In genomic region chr7:5098769-5099168, GRCm38 (mm10) we compare ENCODE assay signal across 38 mouse cellular contexts. TPM values are rescaled to one million over a fixed set of nuclear protein-coding genes. Genes with fewer than 3 reads are reported as not detected.
"Had no signal": no experiment of that assay in that cellular context is flagged by ENCODE, and none has a peak within 500 bp of the region (broad histone marks: within the 10 kb centered on the region; RNA-seq: fewer than 3 reads in every experiment).

No protein-coding gene starts in this region.

- H3K4me2 ChIP-seq: embryonic facial prominence, embryonic 12.5 days; embryonic facial prominence, embryonic 13.5 days; embryonic facial prominence, embryonic 15.5 days; forebrain, embryonic 12.5 days; forebrain, embryonic 13.5 days; forebrain, embryonic 15.5 days had no signal

- H3K9me3 ChIP-seq: embryonic facial prominence, embryonic 12.5 days; embryonic facial prominence, embryonic 13.5 days; embryonic facial prominence, embryonic 15.5 days; forebrain, embryonic 10.5 days; forebrain, embryonic 12.5 days; forebrain, embryonic 13.5 days; forebrain, embryonic 15.5 days; heart, embryonic 10.5 days had no signal

- ATAC-seq: forebrain, embryonic 13.5 days; forebrain, embryonic 14.5 days; forebrain, embryonic 15.5 days; forebrain, embryonic 16.5 days; forebrain, postnatal 0 days had no signal

- DNase-seq: cerebellum, adult 8-10 months; cerebellum, adult 9-10 months; cerebellum, postnatal 10 days; cerebellum, postnatal 14 days; cerebellum, postnatal 25 days; cerebellum, postnatal 36 days; embryo, embryonic 11 days; forebrain, postnatal 0 days; gastrocnemius, adult 2 months; gastrocnemius, postnatal 10 days; gastrocnemius, postnatal 25 days; gastrocnemius, postnatal 36 days; heart, adult 18-20 months; heart, adult 2 months had no signal

- H3K27me3 ChIP-seq: embryonic facial prominence, embryonic 12.5 days; embryonic facial prominence, embryonic 13.5 days; embryonic facial prominence, embryonic 15.5 days; forebrain, embryonic 12.5 days; forebrain, embryonic 13.5 days; forebrain, embryonic 15.5 days had no signal

- H3K27ac ChIP-seq: embryonic facial prominence, embryonic 10.5 days; embryonic facial prominence, embryonic 12.5 days; embryonic facial prominence, embryonic 13.5 days; embryonic facial prominence, embryonic 15.5 days; forebrain, embryonic 10.5 days; forebrain, embryonic 12.5 days; forebrain, embryonic 13.5 days; forebrain, embryonic 15.5 days; gastrocnemius, adult 2 months; heart, adult 2 months; heart, embryonic 10.5 days had no signal

- H3K4me1 ChIP-seq: embryonic facial prominence, embryonic 10.5 days; embryonic facial prominence, embryonic 12.5 days; embryonic facial prominence, embryonic 13.5 days; embryonic facial prominence, embryonic 15.5 days; forebrain, embryonic 10.5 days; forebrain, embryonic 12.5 days; forebrain, embryonic 13.5 days; forebrain, embryonic 15.5 days; heart, embryonic 10.5 days had no signal

- H3K9ac ChIP-seq: embryonic facial prominence, embryonic 12.5 days; embryonic facial prominence, embryonic 13.5 days; embryonic facial prominence, embryonic 15.5 days; forebrain, embryonic 12.5 days; forebrain, embryonic 13.5 days; forebrain, embryonic 15.5 days; forebrain, postnatal 0 days had no signal

- H3K4me3 ChIP-seq: embryonic facial prominence, embryonic 10.5 days; embryonic facial prominence, embryonic 12.5 days; embryonic facial prominence, embryonic 13.5 days; embryonic facial prominence, embryonic 15.5 days; erythroblast, embryonic 14.5 days; forebrain, embryonic 10.5 days; forebrain, embryonic 12.5 days; forebrain, embryonic 13.5 days; forebrain, embryonic 15.5 days; gastrocnemius, adult 2 months; heart, adult 2 months; heart, embryonic 10.5 days had no signal

RNA-seq across cellular contexts. Expression of gene Rfpl4, which starts 18.0 kb away (rescaled TPM):
- total RNA-seq: common myeloid progenitor, adult 5-6 weeks; forebrain, postnatal 0 days; gastrocnemius, adult 18-20 months; gastrocnemius, adult 2 months; gastrocnemius, adult 8-10 months; gastrocnemius, postnatal 10 days; gastrocnemius, postnatal 25 days; gastrocnemius, postnatal 36 days; gastrocnemius, postnatal 4 days; granulocyte monocyte progenitor cell, adult 5-6 weeks; heart, adult 18-20 months; heart, adult 2 months; heart, adult 8-10 months had no signal
- polyA plus RNA-seq: cortical plate, adult 2 months; embryonic facial prominence, embryonic 10.5 days; embryonic facial prominence, embryonic 11.5 days; embryonic facial prominence, embryonic 12.5 days; embryonic facial prominence, embryonic 13.5 days; embryonic facial prominence, embryonic 14.5 days; embryonic facial prominence, embryonic 15.5 days; erythroblast, embryonic 14.5 days; forebrain, embryonic 10.5 days; forebrain, embryonic 11.5 days; forebrain, embryonic 12.5 days; forebrain, embryonic 13.5 days; forebrain, embryonic 14.5 days; forebrain, embryonic 15.5 days; forebrain, postnatal 0 days; frontal cortex, adult 2 months; gonadal fat pad, adult 2 months; heart, adult 2 months; heart, embryonic 10.5 days had no signal

RNA-seq across cellular contexts. Expression of gene Rasl2-9, which starts 27.0 kb away (rescaled TPM):
- total RNA-seq: common myeloid progenitor, adult 5-6 weeks; granulocyte monocyte progenitor cell, adult 5-6 weeks had no signal
- polyA plus RNA-seq: erythroblast, embryonic 14.5 days; forebrain, embryonic 15.5 days; forebrain, embryonic 16.5 days had no signal
